Mouse (Mus musculus): ENCODE data around the gene 4921504E06Rik.
A peak's percentile ranks its signal among the peaks of the same experiment; 100 is the strongest.

4921504E06Rik gene

DNA sequence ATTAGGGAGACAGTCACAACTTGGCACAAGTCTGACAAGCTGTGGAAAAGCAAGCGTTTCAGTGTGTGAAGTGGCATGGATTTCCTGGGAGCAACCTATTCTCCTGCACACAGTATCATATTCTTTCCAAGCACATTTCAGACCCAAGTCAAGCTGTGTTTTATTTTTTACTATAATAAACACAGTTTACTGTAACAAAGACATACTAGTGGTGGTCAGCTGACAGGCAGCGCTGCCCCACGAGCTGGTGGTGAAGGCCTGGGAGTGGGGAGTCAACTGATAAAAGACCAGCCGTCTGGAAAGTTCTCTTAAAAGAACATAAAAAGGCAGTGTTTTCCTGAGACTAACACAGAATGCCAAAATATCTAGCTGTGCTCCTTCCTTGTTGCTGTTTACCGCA, 42.7 kb downstream of the 4921504E06Rik start:
- no peak for DNase-seq (ENCODE audit: low read depth, low spot score)

- DNase-seq (ENCODE audit: low read depth, low spot score): no peak
Observed at GRCm38 (mm10) chr2:19505744-19506143, 48.0 kb downstream of the 4921504E06Rik start.

DNA sequence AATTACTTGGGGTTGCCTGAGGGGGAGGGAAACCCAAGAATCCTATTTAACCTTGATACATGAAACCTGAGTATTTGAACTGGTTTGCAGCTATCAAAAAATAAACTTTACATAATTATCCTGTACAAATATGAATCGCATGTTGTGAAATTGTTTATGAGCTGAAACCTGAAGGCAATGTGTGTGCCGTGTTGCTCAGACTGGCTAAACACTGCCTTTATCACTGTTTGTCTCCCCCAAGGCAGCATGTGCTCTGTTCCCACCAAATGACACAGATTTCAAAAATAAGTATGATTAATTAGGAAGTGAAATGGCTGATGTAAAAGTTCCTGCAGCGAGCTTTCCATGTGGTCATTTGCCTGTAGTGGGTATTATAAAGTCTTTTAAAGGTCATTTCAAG, 63.5 kb downstream of the 4921504E06Rik start:
- no peak for DNase-seq (ENCODE audit: low read depth, low spot score)

DNA sequence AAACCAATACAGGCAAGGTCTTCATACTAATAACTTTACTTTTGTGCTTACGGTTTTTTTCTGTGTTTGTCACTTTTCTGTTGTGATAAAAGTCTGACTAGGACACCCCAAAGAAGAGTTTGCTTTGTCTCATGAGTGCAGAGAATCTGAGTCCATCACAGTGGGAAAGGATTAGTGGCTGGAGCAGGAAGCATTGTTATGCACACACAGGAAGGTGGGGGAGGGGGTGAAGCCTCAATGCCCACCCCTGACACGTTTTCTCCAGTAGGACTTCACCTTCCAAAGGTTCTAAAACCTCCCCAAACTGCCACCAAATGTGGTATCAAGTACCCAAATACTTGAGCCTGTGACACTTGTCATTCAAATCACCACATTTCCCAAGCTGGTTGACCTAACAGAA, 91.8 kb downstream of the 4921504E06Rik start:
- DNase-seq (ENCODE audit: low read depth, low spot score): peak; percentile 30

GRCm38 (mm10) chr2:19458785-19459184, 94.9 kb downstream of the 4921504E06Rik start:
- DNase-seq (ENCODE audit: low read depth, low spot score): no peak

GRCm38 (mm10) chr2:19455857-19456482, 97.7 kb downstream of the 4921504E06Rik start:
- DNase-seq (ENCODE audit: low read depth, low spot score): no peak

GRCm38 (mm10) chr2:19455228-19455627, 98.5 kb downstream of the 4921504E06Rik start:
- DNase-seq (ENCODE audit: low read depth, low spot score): no peak

DNA sequence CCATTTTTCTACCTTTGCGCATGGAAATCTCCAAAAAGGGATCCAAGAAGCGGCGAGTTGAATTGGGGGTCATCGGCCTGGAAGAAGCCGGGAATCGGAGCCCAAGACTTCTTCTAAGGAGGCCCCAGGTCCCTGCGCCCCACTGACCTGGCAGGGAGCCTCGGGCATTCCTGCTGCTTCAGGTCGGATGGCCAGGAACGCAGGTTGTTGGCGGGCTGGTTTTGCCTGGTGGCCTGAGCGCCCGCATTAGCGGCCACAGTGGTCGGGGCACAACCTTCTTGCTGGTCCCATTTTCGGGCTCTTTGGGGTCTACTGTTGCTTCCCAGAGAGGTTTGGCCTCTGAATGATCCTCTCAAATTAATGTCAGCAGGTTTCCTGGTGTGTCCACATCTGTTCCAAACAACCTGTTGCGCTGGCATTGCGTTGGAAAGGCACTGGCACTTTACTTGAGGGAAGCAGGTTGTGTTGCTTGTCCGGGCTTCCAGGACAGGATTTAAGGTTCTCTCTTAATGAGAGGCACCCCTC, 101.1 kb downstream of the 4921504E06Rik start:
- DNase-seq (ENCODE audit: low read depth, low spot score): no peak

- no peak for DNase-seq (ENCODE audit: low read depth, low spot score)
Observed at GRCm38 (mm10) chr2:19449308-19449707, 104.4 kb downstream of the 4921504E06Rik start.

DNA sequence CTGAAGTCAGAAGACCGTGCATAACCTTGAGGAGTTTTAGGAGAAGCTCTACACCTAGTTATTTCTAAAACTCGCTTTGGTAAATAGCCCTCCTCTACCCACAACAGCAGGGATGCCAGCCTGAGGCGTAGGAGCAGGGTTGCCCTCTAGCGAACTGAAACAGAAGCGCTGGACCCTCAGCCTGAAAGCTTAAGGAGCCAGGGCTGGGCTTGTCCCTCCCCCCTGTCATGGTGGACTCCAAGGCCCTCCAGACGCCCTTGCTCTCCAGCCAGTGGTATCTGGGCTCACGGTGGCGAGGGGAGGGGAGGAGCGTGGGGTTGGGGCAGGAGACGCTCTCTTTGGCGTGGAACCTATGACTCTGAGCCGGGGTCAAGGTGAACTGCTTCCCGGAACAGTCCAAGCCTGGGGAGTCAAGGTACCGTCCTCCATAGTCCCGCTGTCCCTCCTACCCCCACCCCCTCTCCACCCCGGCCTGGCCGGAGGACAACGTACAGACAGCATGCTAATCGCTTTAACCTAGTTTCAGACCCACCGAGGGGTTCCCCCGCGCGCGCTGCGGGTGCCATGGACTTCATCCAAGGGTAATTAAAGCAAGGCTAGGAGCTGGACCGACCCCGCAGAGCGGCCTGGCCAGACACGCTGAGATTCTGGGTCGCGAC, 105.5 kb downstream of the 4921504E06Rik start:
- peak; percentile 56 for DNase-seq (ENCODE audit: low read depth, low spot score)

- no peak for DNase-seq (ENCODE audit: low read depth, low spot score)
Observed at GRCm38 (mm10) chr2:19446746-19447145, 107.0 kb downstream of the 4921504E06Rik start.

DNA sequence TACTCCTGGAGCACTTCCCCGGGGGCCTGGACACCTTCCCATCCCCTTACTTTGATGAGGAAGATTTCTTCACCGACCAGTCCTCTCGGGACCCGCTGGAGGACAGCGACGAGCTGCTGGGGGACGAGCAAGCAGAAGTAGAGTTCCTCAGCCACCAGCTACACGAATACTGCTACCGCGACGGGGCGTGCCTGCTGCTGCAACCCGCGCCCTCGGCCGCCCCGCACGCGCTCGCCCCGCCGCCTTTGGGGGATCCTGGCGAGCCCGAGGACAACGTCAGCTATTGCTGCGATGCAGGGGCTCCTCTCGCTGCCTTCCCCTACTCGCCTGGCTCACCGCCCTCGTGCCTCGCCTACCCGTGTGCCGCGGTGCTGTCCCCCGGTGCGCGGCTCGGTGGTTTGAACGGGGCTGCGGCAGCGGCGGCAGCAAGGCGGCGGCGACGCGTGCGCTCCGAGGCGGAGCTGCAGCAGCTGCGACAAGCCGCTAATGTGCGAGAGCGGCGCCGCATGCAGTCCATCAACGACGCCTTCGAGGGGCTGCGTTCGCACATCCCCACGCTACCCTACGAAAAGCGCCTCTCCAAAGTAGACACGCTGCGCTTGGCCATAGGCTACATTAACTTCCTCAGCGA, 107.7 kb downstream of the 4921504E06Rik start:
- peak; percentile 30 for DNase-seq (ENCODE audit: low read depth, low spot score)

GRCm38 (mm10) chr2:19444931-19445831, 108.5 kb downstream of the 4921504E06Rik start, which contains the start of gene Ptf1a:
Ptf1a (plus strand) TSS chr2:19445663.
- DNase-seq (ENCODE audit: low read depth, low spot score): peak; percentile 39

DNA sequence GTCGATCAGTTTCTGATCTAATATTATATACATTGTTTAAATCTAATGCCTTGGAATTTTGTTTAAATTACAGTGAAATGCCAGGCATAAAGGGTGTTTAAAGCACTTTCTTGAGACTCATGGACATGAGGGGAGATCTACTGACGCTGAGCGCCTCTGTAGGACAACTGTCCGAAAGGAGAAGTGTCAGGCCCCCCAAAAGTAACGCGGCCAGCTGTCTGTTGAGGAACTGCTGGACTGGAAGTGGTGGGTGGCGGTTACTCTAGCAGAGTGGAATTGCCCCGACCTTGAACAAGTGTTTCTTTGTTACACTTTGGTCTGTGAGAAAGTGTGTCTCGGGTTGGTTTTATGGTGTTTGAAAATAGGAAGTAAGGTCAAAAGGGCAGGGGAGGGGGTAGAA, 109.4 kb downstream of the 4921504E06Rik start:
- DNase-seq (ENCODE audit: low read depth, low spot score): no peak

GRCm38 (mm10) chr2:19431614-19432323, 121.9 kb downstream of the 4921504E06Rik start:
- no peak for DNase-seq (ENCODE audit: low read depth, low spot score)

DNA sequence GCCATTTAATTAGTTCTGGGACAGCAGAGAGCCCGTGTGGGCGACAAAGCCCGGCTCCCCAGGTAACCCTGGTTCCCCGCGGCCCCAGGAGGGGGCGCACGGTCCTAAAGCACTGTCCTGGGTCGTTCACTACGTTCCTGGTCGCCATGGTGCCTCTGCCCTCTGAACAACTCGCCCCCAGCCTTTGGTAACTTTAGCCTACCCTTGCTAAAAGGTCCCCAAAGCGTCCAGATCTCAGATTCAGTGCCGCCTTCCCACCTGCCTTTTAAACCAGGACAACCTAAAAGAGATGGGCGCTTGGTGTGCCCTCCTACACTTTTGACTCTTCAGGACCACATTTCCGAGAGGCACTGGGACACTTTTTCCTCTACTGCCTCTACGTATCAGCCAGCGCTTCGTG, 122.5 kb downstream of the 4921504E06Rik start:
- DNase-seq (ENCODE audit: low read depth, low spot score): peak; percentile 62

- DNase-seq (ENCODE audit: low read depth, low spot score): no peak
Observed at GRCm38 (mm10) chr2:19430746-19431145, 123.0 kb downstream of the 4921504E06Rik start.

GRCm38 (mm10) chr2:19429691-19430690, 123.7 kb downstream of the 4921504E06Rik start:
- no peak for DNase-seq (ENCODE audit: low read depth, low spot score)

DNA sequence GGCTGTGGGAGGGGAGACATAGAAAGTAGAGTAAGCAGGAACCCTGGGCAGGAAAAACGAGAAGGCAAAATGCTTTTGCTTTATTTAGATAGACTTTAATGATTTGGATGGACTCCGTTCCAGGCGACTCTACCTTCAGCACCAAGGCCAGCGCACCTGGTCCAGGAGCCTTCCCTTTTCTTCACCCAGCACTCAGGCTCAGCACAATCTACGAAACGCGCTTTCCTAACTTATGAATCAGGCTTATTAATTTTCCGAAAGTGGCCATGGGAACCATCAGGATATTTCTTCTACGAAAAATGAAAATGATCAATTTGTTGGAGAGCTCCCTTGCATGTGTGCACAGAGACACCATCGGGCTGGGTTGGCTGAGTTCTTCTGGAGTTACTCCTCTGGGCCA, 124.7 kb downstream of the 4921504E06Rik start:
- DNase-seq (ENCODE audit: low read depth, low spot score): peak; percentile 55

DNA sequence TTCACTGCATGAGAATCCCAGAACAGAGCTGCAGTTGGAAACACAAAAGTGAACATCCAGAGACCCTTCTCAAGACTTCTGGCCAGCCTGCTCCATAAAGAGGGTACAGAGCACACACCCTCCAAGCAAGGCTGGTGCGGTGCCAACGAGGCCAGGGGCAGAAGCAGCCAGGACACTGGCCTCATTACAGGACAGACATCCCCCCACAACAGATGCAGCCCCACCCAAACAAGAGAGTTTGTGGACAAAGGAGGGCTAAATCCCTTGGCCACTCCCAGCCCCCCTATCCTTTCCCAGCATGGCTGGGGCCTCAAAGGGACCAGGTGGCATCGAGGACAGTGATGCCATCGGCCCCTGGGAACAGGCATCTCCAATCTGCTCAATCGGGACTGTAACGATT, 130.6 kb downstream of the 4921504E06Rik start:
- DNase-seq (ENCODE audit: low read depth, low spot score): no peak

Measured in ES-CJ7 (cell line).